Mouse (Mus musculus) hindlimb bud, embryonic 11.5 days (tissue): ENCODE measurements around the gene Pick1.

Source experiments
- DNase-seq: peaks from one replicate; pipeline ENCODE4 v3.0.0-alpha.2; 2012; ENCODE audit warnings: low read depth, low spot score; ENCODE audit errors: extremely low spot score

Pick1 gene

DNA sequence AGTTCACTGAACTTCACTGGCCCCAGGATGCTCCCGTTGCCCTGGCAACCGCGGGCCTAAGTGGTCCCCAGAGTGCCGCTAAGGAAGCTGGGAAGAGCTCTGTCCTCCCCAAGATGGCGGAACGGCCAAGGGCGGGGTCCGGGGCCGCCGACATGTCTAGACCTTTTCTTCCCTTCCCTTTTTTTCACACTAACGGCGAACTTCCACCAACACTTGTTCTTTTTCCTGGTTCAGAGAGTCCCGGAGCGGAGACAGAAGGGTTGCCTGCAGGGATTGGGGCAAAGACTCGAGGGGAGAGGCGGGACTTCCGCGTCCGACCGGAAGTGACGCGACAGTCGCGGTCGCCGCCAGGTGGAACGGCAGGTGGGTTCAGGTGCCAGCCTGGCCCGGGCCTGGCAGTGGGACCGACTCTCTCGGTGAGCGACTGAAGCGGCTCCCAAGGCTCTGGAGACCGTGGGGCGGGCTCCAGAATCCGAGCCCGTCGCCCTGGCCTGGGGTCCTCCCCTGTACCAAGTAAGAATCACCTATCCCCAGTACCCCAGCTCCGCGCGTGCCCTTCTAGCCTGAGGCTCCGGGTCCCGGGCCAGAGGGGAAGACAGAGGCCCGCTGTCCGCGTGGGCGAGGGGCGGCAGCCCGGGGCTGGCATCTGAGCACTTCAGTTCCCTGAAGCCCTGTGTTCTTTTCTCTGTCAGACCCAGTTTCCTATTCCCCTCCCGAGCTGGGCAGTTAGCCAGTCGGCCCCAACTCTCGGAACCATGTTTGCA, at the start of gene Pick1, which contains the start of gene Gm49486:
Pick1 (plus strand) TSS at position 116 of the 764 bp plus-strand sequence.
Gm49486 (plus strand) TSS at position 334 of the 764 bp plus-strand sequence.
- peak; percentile 68 for DNase-seq

GRCm38 (mm10) chr15:79185213-79185612, 43.8 kb upstream of the Pick1 start:
- DNase-seq = no peak

DNA sequence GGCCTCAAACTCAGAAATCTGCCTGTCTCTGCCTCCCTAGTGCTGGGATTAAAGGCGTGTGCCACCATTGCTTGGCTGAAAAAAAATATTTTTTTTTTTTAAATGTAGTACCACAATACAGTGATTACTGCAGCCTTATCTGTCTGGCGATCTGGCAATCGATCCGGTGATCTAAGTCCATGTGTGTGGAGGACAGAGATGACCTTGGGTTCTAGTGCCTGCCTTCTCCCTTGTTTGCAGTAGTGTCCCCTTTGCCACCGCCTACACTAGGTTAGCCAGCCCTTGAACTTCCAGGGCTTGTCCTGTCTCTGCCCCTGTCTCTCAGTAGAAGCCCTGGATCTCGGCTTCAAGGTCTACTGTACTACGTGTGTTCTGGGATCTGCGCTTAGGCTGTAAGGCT, 41.2 kb upstream of the Pick1 start:
- no peak for DNase-seq

DNA sequence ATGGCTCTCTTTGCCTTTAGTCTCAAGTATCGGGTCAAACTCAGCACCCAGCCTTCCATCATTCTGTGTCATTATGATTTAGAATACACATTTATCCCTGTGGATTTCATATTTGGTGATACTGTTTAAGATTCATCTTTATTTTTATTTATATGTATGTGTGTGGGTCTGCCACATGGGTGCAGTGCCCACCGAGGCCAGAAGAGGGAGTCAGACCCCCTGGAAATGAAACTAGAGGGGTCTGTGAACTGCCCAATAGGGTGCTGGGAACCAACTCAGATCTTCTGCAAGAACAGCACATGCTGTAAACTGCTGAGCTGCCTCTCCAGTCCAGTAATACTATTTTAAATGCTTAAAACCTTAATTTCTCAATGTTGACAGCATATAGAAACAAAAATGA, 37.5 kb upstream of the Pick1 start:
- no peak for DNase-seq

DNA sequence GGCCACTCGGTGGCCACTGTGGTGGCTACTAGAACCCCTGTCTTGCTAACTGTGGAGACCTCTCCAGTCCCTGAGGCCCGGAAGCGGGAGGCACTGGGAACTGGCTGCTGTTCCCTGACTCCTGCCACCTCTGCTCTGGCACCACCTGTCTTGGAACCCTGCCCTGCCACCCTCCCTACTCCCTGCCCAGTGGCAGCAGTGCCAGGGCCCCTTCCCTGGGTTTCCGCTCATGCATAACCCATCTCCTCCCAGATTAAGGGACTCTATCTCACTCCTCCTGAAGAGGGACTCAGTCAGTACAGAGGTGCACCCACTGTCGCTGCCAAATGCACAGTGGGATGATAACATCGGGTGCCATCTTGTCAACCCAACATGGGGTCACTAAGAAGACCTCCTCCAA, 36.5 kb upstream of the Pick1 start:
- no peak for DNase-seq

DNA sequence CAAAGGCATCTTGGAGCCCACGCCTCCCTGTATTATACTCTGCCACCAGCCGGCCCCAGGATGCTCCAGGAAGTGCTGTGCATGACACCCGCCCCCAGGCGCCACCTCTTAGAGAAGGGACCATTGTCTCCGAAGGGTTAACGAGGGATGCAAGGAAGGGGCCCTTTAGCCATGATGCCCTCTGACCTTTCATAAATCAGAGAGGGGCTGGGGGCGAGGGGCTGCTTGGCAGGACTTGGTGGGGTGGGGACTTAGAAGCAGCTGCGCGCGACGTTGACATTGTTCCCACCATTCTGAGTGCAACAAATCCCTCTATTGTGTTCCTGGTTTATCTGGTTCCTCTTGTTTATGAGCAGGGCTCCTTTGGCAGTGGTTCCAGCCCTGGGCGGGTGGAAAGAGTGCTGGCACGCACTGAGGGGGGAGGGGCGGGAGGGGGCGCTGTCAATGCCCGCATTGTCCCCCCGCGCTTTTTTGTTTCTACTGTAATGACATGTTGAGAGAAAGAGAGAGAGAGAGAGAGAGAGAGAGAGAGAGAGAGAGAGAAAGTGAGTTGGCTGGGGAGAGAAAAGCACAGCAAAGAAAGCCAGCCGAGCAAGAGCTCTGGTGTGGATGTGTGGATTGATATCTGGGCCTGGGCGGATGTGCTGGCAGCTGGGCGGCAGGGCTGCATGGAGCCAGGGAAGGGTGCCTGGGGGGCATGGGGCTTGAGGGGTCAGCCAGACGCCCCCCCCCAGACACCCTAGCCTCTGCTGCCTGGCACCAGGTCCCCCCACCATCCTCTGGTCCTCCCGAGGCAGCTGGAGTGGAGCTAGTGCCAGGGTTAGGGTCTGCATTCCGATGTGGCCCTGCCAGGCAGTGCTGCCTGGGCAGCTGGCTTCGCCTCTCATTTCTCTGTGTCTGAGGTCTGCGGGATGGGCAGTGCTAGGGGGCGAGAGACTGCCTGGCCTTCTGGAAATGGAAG, 35.8 kb upstream of the Pick1 start:
- no peak for DNase-seq

DNA sequence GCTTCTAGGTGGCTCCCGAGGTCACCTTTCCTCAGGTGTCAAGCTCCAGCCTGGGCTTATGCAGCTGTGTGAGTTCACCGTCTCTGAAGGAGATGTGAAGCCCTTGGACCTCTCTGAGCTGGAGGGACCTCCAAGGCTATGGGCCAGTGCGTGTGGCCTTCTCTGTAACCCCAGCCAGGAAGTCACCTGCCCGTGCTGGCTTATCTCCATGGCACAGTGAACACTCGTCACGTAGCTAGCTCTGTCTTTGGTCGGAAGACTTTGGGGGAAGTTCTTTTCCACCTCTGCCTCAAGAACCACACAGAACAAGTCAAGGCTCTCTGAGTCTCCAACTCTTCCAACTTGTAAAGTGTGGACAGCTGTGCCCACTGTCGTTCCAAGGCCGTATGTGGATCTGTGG, 34.9 kb upstream of the Pick1 start:
- DNase-seq = no peak

DNA sequence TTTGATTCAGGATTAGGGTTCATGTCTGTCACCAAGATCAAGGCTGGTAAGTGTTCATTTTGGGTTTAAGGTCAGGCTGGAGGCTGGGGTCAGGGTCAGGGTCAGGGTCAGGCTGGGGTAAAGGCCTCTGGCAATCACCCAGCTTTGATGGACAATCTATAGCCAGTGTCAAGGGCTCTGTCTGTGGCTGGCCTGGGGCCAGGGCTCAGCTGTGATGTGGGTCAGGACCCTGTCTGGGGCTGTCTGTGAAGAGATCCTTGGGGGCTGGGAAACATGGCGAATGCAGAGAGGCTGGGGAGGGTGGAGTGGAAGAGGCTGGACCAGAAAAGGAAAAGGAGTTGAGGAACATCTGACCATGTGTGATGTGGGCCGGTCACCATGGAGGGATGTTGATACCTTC, 34.0 kb upstream of the Pick1 start:
- no peak for DNase-seq

- no peak for DNase-seq
Observed at GRCm38 (mm10) chr15:79195492-79195891, 33.5 kb upstream of the Pick1 start.

DNA sequence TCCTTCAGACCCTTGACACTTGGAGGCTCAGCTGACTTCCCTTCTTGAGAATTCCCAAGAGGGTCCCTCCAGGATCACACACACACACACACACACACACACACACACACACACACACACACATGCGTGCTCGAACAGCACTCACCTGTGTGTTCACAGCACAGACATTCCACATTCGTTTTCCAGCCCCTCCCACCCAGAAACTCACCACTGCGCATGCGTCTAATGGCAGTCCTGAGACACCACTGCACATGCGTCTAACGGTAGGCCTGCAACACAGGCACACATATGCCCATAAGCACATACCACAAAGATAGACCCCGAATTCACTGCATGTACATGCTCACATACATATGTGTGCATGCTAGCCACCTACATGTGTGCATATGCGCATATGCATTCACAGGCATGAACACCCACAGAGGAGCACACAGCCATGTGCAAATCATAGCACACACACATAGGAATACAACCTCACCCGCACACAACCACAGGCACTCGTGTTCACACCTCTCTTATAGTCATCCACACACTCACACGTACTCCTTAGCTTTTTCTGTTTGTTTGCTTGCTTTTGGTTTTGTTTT, 29.5 kb upstream of the Pick1 start:
- no peak for DNase-seq

GRCm38 (mm10) chr15:79201491-79202150, 27.4 kb upstream of the Pick1 start:
- DNase-seq = no peak

DNA sequence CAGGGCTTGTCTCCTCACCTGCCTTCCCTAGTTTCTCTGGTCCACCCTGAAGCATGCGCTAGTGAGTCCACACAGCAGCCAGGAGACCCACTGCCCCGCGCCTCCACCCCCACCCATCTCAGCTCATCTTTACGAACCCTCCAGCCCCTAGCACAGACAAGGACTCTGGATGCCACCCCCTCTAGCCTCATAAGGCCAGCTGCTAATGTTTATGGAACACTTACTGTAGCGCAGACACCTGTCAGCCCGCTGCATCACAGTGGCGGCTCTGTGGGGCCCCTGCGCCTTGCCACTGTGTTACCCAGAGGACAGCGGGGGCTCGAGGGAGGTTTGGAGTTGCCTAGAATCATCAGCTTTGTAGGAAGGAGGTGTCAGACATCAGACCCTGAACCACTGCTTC, 26.4 kb upstream of the Pick1 start:
- no peak for DNase-seq

DNA sequence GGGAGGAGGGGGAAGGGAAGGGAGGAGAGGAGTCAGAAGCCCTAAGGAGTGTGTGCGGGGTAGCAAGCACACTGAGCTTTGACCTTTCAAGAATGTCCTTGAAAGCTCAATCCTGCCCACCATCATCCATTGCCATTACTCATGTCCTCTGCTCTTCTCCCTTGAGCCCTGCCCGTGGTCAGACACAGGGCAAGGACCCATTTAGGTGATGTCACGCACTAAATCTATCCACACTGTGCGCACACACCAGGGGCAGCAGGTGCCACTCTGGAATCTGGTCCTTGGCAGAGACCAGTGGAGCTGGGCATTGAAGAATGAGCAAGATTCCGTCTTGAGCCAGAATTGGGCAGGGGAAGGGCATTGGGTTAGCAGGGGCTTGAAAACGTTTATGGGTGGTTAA, 20.8 kb upstream of the Pick1 start:
- DNase-seq = no peak

DNA sequence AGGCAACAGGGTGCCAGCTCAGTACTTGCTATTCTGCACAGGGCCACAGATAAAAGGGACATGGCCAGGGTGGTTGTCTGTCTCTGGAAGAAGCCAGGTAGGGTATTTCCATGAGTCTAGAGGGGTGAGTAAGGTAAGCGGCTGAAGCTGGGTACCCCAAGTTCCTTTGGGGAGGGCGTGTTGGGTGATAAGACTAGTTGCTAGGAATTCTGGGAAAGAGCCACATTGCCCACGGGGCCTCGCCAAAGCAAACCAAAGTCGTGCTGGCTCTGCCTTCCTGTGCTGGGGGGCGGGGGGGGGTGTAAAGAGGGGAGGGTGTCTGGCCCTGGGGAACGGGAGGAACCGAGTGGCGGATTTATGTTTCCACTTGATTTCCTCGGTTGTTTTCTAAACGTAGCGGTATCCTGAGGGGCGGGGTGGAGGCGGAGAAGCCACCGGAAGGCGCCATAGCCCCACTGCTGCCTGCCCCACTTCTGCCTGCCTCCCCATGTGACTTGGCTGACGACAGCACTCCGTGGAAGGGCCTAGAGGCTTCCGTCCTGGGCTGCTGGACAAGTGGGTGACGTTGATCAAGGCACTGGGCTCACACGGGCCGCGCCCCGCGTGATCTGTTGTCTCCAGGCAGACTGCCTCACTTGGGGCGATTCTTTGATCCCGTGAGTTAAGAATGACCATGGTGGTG, 20.1 kb upstream of the Pick1 start:
- no peak for DNase-seq

DNA sequence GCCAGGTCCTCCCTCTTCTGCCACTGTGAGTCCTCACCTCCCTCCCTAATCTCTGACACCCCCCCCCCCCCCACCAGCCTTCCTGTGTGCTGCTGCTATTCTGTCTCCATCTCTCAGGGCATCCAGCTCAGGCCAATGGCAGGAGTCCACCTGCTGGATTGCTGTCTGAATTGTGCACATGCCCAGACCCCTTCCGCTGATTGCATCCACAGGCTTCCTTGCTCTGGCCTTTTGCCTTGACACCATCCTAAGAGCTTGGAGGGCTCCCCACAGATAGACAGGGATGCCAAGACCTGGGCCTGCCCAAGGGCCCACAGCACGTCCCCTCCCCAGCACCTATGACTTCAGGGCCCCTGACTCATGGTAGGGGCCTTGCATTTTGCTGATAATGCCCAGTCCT, 18.6 kb upstream of the Pick1 start:
- no peak for DNase-seq

DNA sequence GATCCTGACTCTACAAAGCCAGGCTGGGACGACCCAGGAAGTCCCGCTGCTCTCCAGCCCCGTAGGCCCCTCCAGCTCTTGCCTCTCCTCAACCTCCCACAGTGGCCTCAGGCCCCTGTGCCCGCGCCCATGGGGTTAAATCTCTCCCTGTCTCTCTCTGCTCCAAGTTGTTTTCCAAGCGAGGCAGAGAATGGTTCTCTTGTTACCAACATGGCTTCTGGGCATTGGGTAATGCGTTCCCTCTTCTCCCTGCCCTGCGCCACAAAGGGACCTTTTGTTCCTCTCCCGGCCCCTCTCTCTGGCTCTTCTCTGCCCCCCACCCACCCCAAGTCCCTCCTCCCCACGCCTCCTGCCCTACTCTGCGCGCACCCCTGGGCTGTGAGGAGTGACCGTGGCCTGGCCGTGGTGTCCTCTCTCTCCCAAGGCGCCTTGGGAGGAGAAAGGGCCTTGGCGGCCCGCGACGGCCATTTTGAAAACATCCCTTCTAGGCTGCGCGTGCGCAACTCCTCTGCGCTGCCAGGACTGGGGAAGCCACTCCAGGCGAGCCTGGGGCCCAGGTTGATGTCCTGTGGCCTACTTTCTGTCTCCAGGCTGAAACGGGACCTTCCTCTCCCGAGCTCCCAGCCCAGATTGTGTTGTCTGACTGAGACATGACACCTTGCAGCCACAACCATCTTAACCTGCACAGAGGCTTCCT, 16.1 kb upstream of the Pick1 start:
- no peak for DNase-seq

DNA sequence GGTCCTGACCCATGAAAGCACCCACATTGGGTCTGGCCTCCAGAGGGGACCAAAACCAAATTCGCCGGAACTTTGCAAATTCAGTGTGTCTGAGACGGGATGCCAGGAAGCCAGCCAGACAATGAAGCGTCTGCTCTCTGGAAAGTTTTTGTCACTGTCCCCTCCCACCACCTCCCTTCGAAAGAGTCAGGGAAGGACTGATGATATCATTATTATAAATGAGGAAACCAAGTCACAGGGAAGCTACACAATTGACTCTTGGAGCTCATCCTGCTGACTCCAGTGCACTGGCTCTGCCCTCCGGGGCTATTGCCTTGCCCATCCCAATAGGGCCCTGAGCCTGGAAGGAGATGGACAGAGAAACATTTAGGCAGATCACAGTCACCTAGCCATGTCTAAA, 15.4 kb upstream of the Pick1 start:
- DNase-seq = no peak

GRCm38 (mm10) chr15:79216191-79216590, 12.8 kb upstream of the Pick1 start:
- DNase-seq = no peak

DNA sequence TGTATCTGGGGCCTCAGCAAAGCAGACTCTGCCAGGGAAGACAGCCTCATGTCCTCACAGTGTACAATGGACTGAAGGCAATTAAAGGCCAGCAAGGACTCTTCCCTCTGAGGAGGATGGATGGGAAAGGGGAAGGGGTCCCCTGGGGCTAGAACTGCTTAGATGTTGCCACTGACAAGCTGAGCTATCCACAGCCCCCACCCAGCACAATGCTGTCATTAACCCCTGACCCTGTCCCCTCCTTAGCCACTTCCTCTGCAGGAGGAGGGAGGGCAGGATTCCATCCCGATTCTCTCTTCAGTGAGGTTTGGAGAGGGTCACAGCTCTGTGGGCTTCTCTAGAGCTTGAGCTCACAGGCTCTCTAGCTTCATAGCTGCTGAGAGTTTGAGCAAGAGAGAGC, 9.4 kb upstream of the Pick1 start:
- no peak for DNase-seq

GRCm38 (mm10) chr15:79223641-79224040, 5.3 kb upstream of the Pick1 start:
- no peak for DNase-seq
